Mouse (Mus musculus) intestine, postnatal 0 days (tissue): Measurements from ENCODE around the gene Gm6993. TPM values are rescaled to one million over a fixed set of nuclear protein-coding genes. Genes with fewer than 3 reads are reported as not detected.
A peak's percentile ranks its signal among the peaks of the same experiment; 100 is the strongest.

Experiments used
- ATAC-seq: fragments of 200-750 bp; cut with Nextera tagmentation; 2 replicates; pipeline ENCODE4 v1.8.0; 2017; ENCODE audit warnings: mild to moderate bottlenecking, moderate TSS enrichment, moderate library complexity
- H3K27ac ChIP-seq: fragments of 300-500 bp; sonication (generic); 2 replicates; pipeline ENCODE4 v1.5.1; 2014; ENCODE audit warnings: mild to moderate bottlenecking, low read depth, low read length, moderate library complexity
- H3K27me3 ChIP-seq: fragments of 300-500 bp; sonication (generic); replicated peaks from 2 replicates; pipeline ENCODE4 v1.6.1; 2014; ENCODE audit warnings: low read length, mixed read lengths; ENCODE audit not compliant: control insufficient read depth, insufficient read depth
- H3K36me3 ChIP-seq: fragments of 300-500 bp; sonication (generic); 2 replicates; pipeline ENCODE4 v1.6.1; 2014; ENCODE audit warnings: mild to moderate bottlenecking, moderate library complexity; ENCODE audit not compliant: control insufficient read depth, insufficient read depth
- H3K4me1 ChIP-seq: fragments of 300-500 bp; sonication (generic); replicated peaks from 2 replicates; pipeline ENCODE4 v1.6.1; 2014; ENCODE audit warnings: antibody characterized with exemption, low read length, mixed read lengths; ENCODE audit not compliant: control insufficient read depth, insufficient read depth
- H3K4me2 ChIP-seq: fragments of 300-500 bp; sonication (generic); replicated peaks from 2 replicates; pipeline ENCODE4 v1.6.1; 2014; ENCODE audit warnings: low read depth, mild to moderate bottlenecking, moderate library complexity
- H3K4me3 ChIP-seq: fragments of 300-500 bp; sonication (generic); 2 replicates; pipeline ENCODE4 v1.5.1; 2014; ENCODE audit warnings: low read depth, low read length
- H3K9ac ChIP-seq: fragments of 300-500 bp; sonication (generic); 2 replicates; pipeline ENCODE4 v1.6.1; 2014; ENCODE audit warnings: mild to moderate bottlenecking, low read depth, low read length
- H3K9me3 ChIP-seq: fragments of 300-500 bp; sonication (generic); 2 replicates; pipeline ENCODE4 v1.6.1; 2016; ENCODE audit warnings: mixed run types; ENCODE audit not compliant: control insufficient read depth
- CTCF ChIP-seq: sonication (generic); IDR thresholded peaks from 2 replicates; pipeline ENCODE4 v1.5.1; 2016; ENCODE audit warnings: low read depth, mild to moderate bottlenecking, control low read depth, antibody characterized with exemption, moderate library complexity
- WGBS: fragments of 180-500 bp; shearing (Covaris S2); extraction: QIAGEN DNeasy Blood & Tissue Kit; methylation state at CpG from one replicate; pipeline ENCODE4 v1.1.7; 2014; 5-methylcytosine and 5-hydroxymethylcytosine counted together
- polyA plus RNA-seq: library from polyadenylated mRNA; unstranded; fragments of >200 nt; fragmentation: Nextera tagmentation; extraction: Ambion mirVana; gene quantifications from 2 replicates; pipeline ENCODE4 v1.2.1, GENCODE M21; 2015

The Gm6993 gene
- polyA plus RNA-seq, 1 experiment from 2014 or later, result not detected

GRCm38 (mm10) chr12:31280318-31280717, 39.7 kb downstream of the Gm6993 start:
- H3K4me2 ChIP-seq, result no peak overlapping the region
- no peak overlapping the region for H3K27ac ChIP-seq
- H3K9ac ChIP-seq, result no peak overlapping the region
- ATAC-seq, result no peak
- no peaks in the 10 kb centered on the region for H3K27me3 ChIP-seq
- peaks cover 22% of the 10 kb centered on the region; the same call in 1 of the 2 replicates for H3K36me3 ChIP-seq
- no peak for TF ChIP-seq CTCF
- H3K4me1 ChIP-seq, result no peaks in the 10 kb centered on the region
- H3K9me3 ChIP-seq, result no peaks in the 10 kb centered on the region
- no peak overlapping the region for H3K4me3 ChIP-seq
- WGBS, result 75% methylated on average over 7 of the region's 7 CpGs

- no peak overlapping the region for H3K9ac ChIP-seq
- H3K4me2 ChIP-seq, result no peak overlapping the region
- H3K36me3 ChIP-seq, result peaks cover 30% of the 10 kb centered on the region
- WGBS, result 68% methylated on average over 9 of the region's 9 CpGs
- TF ChIP-seq CTCF, result no peak
- H3K4me3 ChIP-seq, result no peak overlapping the region
- no peaks in the 10 kb centered on the region for H3K27me3 ChIP-seq
- ATAC-seq, result 0 out of 2 replicates have a peak, but pooled peaks have one; percentile 13
- no peaks in the 10 kb centered on the region for H3K4me1 ChIP-seq
- no peaks in the 10 kb centered on the region for H3K9me3 ChIP-seq
- no peak overlapping the region for H3K27ac ChIP-seq
These were observed 40.6 kb downstream of the Gm6993 start for GRCm38 (mm10) chr12:31281100-31281591.

GRCm38 (mm10) chr12:31282241-31282640, 41.7 kb downstream of the Gm6993 start:
- TF ChIP-seq CTCF, result no peak
- no peak overlapping the region for H3K9ac ChIP-seq
- no peak overlapping the region for H3K4me2 ChIP-seq
- H3K9me3 ChIP-seq, result no peaks in the 10 kb centered on the region
- H3K27me3 ChIP-seq, result no peaks in the 10 kb centered on the region
- WGBS, result 37% methylated on average over 5 of the region's 5 CpGs
- H3K27ac ChIP-seq, result no peak overlapping the region
- H3K36me3 ChIP-seq, result peaks cover 40% of the 10 kb centered on the region
- no peak overlapping the region for H3K4me3 ChIP-seq
- ATAC-seq, result no peak
- no peaks in the 10 kb centered on the region for H3K4me1 ChIP-seq

GRCm38 (mm10) chr12:31283131-31283530, 42.6 kb downstream of the Gm6993 start:
- Histone ChIP-seq H3K9ac (no peak overlapping the region), H3K27ac (no peak overlapping the region), H3K27me3 (no peaks in the 10 kb centered on the region), H3K9me3 (no peaks in the 10 kb centered on the region), H3K4me3 (no peak overlapping the region), H3K4me1 (no peaks in the 10 kb centered on the region), H3K4me2 (no peak overlapping the region), H3K36me3 (peaks cover 43% of the 10 kb centered on the region)
- no peak for TF ChIP-seq CTCF
- no peak for ATAC-seq
- WGBS, result 74% methylated on average over 4 of the region's 4 CpGs

- no peak for TF ChIP-seq CTCF
- no peak overlapping the region for H3K4me2 ChIP-seq
- H3K27me3 ChIP-seq, result no peaks in the 10 kb centered on the region
- no peak overlapping the region for H3K27ac ChIP-seq
- no peak overlapping the region for H3K9ac ChIP-seq
- H3K36me3 ChIP-seq, result peaks cover 43% of the 10 kb centered on the region
- no peaks in the 10 kb centered on the region for H3K4me1 ChIP-seq
- WGBS, result 69% methylated on average over 4 of the region's 4 CpGs
- no peak for ATAC-seq
- no peaks in the 10 kb centered on the region for H3K9me3 ChIP-seq
- H3K4me3 ChIP-seq, result no peak overlapping the region
These were observed 43.1 kb downstream of the Gm6993 start for GRCm38 (mm10) chr12:31283617-31284136.

- WGBS, result 94% methylated on average over 10 of the region's 10 CpGs
- no peaks in the 10 kb centered on the region for H3K9me3 ChIP-seq
- no peaks in the 10 kb centered on the region for H3K27me3 ChIP-seq
- 0 out of 2 replicates have a peak, but pooled peaks cover 3% of the 10 kb centered on the region for H3K4me1 ChIP-seq
- H3K36me3 ChIP-seq, result peaks cover 41% of the 10 kb centered on the region
- no peak overlapping the region for H3K27ac ChIP-seq
- no peak overlapping the region for H3K4me2 ChIP-seq
- no peak overlapping the region for H3K4me3 ChIP-seq
- no peak for TF ChIP-seq CTCF
- ATAC-seq, result no peak
- no peak overlapping the region for H3K9ac ChIP-seq
These were observed 48.5 kb downstream of the Gm6993 start for GRCm38 (mm10) chr12:31289046-31289445.

Other genes starting within 250 kb of the Gm6993 start
- gene Fam110c, start 166.9 kb upstream of the Gm6993 start, polyA plus RNA-seq, result 7.3 and 7.7 TPM in 2 replicates
- 25.8 and 27.5 TPM in 2 replicates for gene Lamb1, start 24.5 kb downstream of the Gm6993 start, polyA plus RNA-seq
- 115 and 124 TPM in 2 replicates for gene Dld, start 110.7 kb downstream of the Gm6993 start, polyA plus RNA-seq
- 61.6 and 75.4 TPM in 2 replicates for gene Slc26a3, start 150.1 kb downstream of the Gm6993 start, polyA plus RNA-seq